Mouse (Mus musculus) layer of hippocampus, postnatal 14 days (tissue): Measurements from ENCODE around the gene Spcs2. TPM values are rescaled to one million over a fixed set of nuclear protein-coding genes. Genes with fewer than 3 reads are reported as not detected.
"Not testable (repeated sequence)": the region's sequence is repeated elsewhere in the genome, so short reads cannot be mapped to it uniquely, and the experiment has no call there.

ENCODE experiments used
- DNase-seq, 2 experiments: peaks; one replicate each; pipeline ENCODE4 v3.0.0; 2021 to 2022; ENCODE audit warnings: low spot score in 2 of 2, mixed read lengths in 1 of 2
- total RNA-seq, 2 experiments: library from RNA; stranded (reverse); gene quantifications; 2 replicates each; pipeline ENCODE4 v1.2.3; 2021

Gene Spcs2
- total RNA-seq, 2 experiments from 2014 or later: 86.8 to 97.0 TPM

DNA sequence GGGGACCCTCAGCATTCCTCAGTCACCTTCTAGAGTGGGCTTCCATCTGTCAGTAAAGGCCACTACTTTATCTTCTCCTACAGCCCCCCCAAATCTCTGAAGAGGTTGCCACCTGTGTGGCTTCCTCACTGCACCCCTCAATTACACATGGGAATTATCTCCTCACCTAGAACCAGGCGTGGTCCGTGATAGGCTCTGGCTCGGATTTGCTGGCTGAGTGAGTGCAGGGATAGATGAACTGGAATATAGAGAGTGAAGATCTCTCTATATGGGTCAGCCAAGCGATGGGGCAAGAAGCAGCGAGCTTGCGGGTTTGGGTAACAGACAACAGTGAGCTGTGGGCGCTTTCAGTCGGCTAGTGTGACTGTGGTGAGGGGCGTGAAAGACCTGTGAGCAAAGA, 37.8 kb downstream of the Spcs2 start:
- no peak for DNase-seq

DNA sequence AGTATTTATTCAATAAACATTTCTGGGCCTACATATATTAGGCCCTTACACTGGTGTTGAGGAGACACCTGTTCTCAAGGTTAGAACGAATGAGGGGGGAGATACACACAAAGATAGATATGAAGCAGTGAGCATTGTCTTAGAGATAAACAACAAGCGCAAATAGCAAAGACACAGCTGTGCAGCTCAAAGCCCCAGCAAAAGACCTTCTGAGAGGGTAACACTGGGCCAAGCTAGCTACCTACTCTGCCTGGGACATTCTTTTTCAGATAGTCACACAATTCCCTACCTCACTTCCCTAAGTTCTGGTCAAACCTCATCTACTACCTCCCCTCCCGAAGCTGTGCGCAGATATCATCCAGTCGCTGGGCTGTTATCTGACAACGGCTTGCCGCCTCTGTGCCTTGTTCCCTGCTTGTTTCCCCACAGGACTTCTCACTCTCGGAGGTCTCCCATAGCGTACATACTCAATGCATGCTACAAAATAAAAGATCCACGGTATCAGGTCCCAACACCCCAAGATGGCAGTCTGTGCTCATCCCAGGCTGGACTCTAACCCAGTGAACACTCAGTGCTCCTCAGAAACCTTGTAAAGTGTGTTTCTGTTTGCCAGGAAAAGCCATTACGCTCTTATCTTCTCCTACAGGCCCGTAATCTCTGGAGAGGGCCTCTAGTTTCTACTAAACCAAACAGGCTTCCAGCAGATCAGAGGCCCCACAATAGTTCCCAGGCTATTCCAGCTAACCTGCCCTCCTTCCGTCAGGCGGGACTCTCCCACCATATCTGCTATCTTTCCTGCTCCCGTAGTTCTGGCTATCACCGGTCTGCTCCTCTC, 38.4 kb downstream of the Spcs2 start:
- DNase-seq: no peak

DNA sequence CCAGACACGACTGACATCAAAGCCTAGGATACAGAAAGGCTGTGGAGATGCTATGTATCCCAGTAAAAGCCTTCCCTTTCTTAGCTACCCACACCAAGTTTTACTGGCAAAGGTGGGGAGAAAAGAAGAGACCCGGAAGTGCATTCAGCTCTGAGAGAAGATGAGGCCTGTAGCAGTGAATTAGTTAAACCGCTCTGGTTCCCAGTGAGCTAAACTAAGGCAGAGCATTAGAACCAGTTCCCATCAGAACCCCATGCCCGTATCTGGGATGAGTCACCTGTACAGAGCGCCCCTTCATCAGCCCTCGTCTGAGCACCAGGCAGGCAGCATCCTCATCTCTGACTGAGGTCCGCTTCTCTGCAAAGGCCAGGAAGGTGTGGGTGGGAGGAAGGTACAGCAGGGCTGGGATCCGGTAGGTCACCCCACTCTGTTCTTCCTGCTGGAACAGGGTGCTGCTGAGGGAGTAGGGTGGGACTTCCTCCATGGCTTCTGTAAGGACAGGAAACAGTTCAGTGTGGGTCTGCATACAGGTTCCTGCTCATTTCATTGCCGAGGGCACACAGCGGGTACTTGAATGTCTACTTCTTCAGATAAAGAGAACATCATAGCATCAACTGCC, 40.1 kb downstream of the Spcs2 start:
- DNase-seq: no peak

DNA sequence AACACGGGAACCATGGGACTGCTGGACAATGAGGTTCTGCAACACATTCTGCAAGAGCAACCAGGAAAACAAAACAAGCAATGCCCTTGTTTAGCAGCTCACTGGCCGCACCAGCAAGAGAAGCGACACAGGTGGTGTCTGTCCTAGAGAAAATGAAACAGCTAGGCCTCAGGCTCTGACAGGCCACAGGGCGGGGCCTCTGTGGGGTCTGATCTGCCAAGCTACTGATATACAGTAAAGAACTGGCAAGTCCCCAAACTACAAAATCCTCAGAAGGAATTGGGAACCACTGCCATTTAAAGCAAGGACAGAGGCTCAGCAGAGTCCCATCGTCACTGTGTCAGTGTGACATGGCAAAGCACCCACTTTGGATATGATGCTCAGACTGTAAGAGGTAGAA, 40.8 kb downstream of the Spcs2 start:
- no peak for DNase-seq

DNA sequence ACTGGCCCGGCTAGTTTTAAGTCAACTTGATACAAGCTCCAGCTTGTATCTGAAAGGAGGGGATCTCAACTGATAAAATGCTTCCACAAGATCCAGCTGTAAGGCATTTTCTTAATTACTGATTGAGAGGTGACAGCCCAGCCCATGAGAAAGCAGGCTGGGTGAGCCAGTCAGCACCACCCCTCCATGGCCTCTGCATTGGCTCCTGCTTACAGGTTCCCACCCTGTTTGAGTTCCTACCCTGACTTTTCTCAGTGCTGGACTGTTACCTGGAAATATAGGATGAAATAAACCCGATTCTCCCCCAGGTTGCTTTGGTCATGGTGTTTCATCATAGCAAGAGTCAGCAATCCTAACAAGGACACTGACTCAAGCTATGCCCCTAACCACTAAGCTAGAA, 41.3 kb downstream of the Spcs2 start:
- DNase-seq: no peak

DNA sequence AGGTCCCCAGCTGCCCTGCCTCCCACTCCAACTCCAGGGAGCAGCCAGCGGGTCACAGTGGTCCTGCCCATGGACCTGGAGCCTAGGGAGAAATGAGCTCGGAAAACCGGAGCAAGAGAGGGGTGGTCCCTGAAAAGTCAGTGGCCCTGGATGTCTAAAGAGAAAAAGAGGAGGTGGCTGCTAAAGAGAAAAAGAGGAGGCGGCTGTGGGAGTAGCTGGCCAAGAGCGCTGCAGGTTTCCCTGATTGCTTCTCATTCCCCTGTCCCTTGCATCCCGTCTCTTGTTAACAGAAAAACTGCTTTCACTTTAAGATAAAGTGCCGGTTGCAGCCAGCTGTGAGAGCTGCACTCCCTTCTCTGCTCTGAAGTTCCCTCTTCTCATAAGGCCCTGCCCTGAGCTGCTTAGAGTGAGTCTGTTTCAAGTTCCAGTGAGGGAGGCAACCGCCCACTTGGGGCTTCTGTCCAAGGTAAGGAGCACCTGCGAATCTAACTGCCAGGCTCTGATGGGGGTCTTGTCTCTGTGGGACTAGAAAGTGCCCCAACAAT, 45.0 kb downstream of the Spcs2 start:
- not testable (repeated sequence) for DNase-seq

DNA sequence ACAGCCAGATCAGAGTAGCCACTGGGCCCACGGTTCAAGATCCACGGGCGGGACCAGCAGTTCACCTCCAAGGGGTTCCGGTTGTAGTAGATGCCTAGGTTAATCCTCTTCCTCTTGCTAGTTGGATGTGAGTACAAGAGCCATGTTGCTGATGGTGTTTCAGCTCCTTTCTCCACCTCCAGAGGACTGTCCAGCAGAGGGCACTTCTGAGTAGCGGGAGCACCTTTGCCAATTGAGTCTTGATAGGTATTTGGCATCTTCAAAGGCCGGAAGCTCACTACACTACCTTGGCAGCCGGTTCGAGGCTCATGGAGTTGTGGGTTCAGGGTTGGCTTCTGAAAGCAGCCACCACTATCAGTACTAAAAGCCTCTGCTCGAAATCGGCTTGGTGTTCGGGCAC, 49.9 kb downstream of the Spcs2 start:
- no peak for DNase-seq

DNA sequence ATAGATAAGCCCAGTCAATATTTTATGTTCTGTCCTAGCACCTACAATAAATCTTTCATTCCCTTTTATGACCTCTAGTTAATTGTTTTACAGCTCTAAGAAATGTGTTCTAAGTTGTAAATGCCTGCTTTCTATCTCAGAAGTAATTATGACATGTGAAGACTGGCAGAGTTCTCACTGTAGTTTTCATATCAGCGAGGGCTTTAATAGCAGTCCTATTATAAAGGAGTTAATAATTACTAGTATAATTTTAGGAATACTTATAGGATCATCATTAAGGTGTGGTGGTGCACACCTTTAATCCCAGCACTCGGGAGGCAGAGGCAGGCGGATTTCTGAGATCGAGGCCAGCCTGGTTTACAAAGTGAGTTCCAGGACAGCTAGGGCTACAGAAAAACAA, 51.6 kb downstream of the Spcs2 start:
- DNase-seq: no peak

DNA sequence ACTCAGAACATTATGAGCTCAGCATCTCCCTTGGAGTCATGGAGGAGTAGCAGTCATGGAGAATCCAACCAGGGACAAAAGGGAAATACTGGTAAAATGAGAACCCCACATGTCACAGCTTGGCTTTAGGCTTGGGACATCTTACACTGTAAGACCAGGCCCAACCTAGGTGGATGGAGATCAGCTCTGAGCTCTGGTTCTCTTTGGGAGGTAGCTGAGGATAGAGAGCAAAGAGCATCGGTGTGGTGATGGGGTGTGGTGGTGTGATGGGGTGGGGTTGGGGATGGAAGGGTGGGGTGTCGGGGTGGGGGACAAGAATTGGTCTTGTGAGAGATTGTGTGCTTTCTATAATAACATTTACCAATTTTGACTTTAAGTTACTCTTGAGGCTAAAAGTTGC, 52.4 kb downstream of the Spcs2 start:
- DNase-seq: no peak

DNA sequence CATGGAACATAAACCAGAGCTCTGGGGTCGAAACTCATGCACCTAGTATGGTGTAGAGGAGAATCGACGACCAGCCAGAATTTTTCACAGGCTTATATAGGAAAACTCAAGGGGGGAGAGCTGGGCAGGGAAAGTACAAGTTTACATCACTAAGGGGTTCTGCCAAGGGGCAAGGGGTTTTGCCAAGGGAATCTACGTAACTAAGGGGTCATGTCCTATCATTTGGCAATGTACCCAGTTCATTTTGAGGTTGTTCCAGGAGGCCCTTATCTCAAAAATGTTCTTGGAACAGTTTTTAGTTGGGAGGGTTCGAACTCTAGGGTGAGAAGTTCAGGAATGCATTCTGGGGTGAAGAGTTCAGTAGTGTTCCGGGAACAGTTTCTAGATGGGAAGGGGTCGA, 56.2 kb downstream of the Spcs2 start:
- DNase-seq: not testable (repeated sequence)

DNA sequence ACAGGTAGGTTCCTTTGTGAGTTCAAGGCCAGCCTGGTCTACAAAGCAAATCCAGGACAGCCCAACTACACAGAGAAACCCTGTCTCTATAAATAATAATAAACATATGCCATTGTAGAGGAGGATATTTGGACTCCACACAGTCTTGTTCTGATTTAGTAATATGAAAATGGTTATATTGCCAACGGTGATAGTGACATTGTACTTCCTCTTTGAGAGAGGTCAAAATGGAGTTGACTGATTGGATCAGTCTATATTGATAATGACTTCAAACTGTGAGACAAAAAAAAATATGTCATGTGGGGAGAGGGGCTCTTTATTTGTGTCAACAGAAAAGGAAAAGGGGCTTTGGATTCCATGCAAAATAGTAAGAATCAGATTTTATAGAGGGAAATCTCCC, 57.9 kb downstream of the Spcs2 start:
- no peak for DNase-seq

DNA sequence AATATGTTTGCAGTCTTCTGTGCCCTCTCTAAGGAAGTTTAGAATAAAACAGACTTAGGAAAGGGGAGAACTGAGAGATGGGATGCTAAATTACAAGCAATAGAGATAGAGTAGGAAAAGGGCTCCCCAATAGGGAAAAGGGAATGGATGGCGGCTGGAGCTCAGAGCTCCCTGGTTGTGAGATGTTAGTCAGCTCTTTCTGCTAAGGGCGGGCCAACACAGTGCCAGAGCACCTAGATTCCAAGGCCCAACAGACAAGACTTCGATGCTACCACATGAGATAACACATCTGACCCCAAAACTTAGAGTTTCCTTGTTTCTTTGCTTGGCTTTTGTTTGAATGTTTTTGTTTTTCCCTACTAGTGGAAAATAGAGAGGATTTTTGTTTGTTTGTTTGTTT, 59.2 kb downstream of the Spcs2 start:
- DNase-seq: not testable (repeated sequence)

DNA sequence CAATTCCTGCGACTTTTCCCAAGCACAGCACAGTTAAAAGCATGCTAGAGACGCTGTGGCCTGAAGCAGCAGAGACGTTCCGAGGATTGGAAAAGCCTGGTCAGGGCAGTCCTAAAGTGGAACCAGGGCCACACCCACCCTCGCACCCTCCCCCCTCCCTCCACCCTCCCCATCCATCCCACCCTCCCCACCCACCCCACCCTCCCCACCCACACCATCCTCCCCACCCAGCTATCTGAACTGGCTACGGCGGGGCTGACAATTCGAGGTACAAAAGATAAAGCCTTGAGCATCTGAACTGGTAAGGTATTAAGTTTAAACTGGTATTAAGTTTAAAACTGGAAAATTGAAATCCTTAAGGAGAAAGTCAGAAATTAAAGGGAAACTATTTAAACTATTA, 59.7 kb downstream of the Spcs2 start:
- DNase-seq: no peak

DNA sequence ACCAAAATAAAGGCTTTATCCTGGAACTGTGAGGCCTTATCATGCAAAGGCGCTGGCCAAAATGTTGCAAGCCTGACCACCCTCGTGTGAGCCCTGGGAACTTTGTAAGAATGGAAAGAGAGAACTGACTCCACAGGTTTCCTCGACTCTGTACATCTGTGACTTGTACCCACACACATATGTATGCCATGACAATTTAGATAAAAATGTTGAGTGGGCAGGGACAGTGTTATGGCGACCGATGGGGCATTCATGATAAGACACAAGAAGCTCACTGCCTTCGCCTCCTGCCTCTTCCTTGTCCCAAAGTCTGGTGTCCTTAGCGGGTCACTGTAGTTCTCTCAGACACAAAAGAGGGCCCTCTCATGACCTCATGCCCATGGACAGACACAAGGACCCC, 64.1 kb downstream of the Spcs2 start:
- no peak for DNase-seq

DNA sequence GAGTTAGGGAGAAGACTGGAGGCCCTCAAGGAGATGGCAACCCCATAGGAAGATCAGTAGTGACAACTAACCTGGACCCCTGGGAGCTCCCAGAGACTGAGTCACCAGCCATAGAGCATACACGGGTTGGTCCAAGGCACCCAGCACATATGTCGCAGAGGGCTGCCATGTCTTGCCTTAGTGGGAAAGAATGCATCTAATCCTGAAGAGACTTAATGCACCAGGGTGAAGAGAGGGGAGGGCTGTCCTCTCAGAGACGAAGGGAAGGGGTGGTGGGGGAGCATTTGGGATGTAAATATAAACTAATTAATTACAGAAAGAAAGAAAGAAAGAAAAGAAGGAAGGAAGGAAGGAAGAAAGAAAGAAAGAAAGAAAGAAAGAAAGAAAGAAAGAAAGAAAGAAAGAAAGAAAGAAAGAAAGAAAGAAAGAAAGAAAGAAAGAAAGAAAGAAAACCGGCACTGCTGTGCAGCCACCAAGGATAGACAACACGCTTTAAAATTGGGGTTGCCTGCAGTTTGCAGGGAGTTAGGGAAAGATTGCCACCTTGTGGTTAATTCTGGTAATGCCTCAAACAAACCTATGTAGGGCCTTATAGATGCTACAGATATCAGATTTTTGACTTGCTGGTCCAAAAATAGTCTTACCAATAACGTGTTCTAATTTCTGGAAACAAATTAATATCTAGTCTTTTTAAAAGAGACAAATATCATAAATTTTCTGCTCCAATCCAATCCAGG, 65.2 kb downstream of the Spcs2 start:
- DNase-seq: peak; percentile 42 to 90

DNA sequence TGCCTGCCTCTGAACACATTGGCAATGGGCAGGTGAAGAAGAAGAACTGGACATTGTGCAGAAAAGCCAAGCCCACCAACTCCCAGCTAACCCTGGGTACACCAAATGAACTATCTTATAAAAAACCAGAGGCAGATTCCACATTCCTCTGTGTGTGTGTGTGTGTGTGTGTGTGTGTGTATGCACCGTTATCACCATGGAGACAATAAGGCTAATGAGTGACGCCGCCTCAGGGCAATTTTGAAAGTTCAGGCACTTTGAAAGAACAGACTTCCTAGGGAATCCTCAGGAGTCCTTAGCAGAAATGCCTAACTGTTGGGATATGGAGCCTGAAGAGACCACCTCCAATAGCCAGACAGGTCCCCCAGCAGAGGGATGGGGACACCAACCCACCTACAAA, 66.0 kb downstream of the Spcs2 start:
- DNase-seq: no peak

DNA sequence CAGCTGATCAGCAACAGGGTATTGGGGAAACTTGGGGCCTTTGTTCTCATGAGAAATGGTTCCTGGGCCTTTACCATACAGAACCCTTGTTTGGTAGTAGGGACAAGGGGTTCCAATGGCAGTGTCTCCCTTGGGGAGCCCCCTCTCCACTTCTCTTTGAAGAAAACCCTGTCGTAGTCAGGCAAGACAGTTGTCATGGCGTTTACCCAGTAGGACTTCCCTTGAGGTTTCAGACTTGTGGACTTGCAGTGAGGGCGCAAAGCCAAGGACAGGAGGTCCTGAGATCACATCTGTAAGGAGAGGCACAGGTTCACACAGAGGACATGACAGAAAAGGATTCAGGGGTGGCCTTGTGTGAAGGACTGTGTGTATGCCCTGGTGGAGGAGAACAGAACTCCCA, 66.8 kb downstream of the Spcs2 start:
- no peak for DNase-seq

DNA sequence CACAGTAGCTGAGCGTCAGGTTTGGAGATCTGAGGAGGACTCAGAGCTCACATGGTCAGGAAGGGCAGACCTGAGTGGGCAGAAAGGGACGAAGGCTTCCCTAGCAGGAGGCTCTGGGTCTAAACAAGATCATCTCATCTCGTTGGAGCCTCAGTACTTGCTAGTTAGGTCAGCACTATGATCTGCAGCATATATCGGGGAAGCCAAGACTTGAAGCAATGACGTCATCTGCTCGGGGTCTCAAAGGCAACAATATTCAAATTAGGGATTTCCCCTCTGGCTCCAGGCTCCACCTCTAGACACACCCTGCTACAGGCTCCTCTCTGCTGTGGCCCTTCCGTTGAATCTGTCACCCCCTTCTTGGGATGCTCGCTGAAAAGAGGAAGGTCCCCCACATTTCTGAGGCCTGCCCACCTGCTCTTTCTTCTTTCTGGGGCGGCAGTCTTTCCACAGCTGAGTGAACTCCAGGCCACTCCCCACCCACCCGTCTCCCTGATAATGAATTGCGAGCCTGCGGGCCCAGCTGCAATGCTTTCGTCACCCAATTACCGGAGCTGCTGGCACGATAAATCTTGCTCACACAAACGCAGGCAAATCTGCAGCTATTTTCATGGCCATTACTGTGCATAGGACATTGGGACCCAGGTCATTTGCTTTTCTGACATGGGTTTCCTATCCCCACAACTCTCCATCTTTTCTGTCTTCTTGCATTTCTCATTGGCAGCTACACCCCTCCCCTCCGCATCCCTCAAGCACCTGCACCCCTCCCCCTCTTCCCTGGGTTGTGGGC, 67.9 kb downstream of the Spcs2 start:
- DNase-seq: no peak

DNA sequence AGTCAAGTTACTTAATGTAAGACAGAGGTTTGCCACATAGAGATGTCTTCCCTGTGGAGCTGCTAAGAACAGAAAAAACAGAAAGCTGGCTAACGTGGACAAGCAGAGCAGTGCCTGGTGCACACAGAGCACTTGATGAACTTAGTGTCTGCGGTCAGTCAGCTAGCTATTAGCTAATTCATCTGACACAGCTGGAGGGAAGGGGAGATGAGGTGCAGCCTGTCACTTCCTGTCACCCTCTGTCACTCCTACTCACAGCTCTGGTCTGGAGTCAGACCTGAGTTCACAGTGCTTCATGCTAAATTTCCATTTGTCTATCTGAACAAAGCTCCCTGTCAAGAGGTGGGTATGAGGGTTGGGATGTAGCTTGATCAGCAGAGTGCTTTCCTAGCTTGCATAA, 69.2 kb downstream of the Spcs2 start:
- DNase-seq: no peak

DNA sequence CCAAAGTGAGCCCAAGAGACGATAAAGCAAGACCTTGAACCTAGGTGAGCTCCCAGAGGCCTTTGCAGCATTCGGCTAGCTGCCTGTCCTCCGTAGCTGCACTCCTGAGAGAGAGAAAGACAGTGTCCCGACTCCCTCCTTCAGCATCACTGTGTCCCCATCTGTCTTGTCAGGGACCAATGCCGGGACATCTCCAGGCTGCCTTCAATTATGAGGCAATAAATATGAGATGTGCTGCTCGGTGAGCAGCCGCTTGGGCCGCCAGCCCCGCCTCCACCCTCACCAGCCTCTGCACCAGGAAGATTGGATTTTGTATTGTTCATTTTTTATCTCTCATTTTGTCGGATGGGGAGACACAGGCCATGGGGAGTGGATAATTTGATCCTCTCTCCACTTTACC, 72.4 kb downstream of the Spcs2 start:
- no peak for DNase-seq

DNA sequence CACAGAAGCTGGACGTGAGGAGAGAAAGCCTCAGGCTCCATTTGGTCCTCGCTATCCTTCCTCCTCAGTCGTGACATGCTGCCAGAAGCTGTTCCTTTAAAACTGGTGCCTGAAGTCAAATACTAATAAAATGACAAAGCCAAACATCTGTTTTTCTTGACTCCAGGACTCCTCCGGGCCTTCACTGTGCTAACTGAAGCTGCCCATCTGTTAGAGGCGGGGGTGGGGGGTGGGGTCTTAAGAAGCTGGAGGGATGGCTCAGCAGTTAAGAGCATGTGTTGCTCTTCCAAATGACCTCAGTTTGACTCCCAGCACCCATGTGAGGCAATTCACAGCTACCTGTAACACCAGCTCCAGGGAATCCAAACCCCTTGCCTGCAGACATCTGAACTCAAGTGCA, 74.7 kb downstream of the Spcs2 start:
- DNase-seq: no peak
